Mouse (Mus musculus) adrenal gland, postnatal 25 days (tissue): ENCODE measurements around the gene Xpo4. TPM values are rescaled to one million over a fixed set of nuclear protein-coding genes. Genes with fewer than 3 reads are reported as not detected.

Experiments
- DNase-seq: peaks from one replicate; pipeline ENCODE4 v3.0.0; 2021; ENCODE audit warnings: mixed read lengths
- total RNA-seq: library from RNA; stranded (reverse); gene quantifications from 2 replicates; pipeline ENCODE4 v1.2.3, GENCODE M21; 2021

The Xpo4 gene
- total RNA-seq, 1 experiment from 2014 or later = 42.9 TPM

DNA sequence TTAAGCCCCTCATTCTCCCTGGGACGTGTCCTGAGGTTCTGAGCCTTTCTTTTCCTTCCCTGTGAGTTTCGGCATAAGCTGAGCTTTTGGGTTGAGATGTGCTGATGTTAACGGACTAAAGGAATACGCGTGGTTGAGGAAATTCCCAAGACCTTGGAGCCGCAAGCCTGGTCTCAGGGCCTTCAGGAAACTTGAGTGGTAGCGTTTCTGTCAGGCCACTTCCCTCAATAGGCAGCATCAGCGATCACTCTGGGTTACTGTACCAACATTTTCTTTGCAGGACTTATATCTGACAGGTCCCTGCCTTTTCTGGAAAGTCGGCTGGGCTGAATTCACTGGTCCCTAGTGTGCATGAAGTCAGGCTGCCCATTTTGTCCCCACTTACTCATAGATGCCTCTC, 128.4 kb downstream of the Xpo4 start:
- DNase-seq = no peak

DNA sequence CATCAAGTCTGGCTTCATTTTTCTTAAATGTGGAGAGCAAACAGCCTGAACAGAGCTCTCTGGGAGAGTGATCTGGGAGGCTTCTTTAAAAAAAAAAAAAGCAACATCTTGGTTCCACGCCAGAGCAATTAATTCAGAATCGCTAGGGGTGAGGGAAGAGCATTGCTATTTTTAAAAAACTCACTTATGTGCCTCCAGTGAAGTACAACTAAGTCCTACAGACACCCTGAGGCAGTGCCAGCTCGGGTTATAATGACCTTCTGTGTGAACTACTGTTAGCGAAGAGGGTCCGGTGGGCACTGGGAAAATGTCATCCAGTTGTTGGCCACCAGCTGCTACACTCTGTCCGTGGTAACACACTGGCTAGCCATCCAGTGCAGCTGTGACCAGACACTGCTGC, 129.6 kb downstream of the Xpo4 start:
- DNase-seq = no peak

DNA sequence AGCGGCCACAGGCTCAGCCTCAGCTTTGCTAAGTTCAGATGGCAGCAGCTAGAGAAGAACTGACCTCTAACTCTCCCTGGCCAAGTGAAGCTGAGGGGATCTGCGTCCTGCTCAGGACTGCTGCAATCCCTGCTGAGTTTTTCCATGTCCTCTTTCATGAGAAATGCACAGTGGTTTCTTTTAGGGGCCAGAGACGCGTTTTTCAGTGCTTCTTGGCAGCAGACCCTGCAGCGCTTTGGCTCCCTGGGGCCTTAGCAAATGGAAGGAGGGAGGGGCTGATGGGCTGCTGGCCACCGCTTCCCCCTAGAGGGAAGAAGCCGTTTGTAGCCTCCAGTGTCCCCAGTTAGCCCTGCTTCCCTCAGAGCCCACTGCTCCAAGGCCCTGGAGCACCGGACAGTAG, 130.3 kb downstream of the Xpo4 start:
- DNase-seq = peak; percentile 13

DNA sequence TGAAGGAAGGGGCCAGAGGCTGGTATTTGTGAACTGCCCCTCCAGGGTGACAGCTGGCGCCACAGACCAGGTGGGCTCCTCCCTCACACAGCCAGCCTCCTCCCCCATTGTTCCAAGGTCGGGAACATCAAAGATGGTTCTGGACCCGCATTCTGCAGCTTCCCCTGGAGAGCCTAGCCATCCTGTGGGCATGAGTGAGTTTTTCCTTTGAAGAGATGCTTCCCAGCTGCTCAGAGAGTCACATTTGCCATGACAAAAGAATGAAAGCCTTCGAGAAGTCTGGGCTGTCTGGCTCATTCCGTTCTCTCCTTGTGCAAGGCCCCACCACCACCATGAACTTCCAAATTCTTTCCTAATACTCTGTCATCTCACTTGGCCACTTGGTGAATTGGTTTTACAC, 130.9 kb downstream of the Xpo4 start:
- DNase-seq = no peak

DNA sequence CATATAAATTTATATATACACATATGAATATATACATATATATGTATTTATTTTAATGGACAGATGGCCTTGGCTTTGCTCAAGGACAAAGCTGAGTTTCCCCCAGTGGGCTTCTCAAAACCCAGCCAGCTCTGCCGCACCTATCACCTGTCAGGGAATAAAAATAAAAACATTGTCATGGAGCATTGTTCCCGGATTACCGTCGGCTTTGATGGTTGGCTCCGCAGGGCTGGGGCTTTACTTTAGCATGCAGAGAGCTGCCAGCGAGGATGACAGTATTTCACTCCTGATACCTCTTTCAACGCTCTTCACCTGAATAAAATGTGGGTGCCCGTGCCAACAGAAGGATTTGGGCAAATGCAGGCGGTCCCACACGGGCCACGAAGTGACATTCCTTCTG, 131.4 kb downstream of the Xpo4 start:
- DNase-seq = no peak

DNA sequence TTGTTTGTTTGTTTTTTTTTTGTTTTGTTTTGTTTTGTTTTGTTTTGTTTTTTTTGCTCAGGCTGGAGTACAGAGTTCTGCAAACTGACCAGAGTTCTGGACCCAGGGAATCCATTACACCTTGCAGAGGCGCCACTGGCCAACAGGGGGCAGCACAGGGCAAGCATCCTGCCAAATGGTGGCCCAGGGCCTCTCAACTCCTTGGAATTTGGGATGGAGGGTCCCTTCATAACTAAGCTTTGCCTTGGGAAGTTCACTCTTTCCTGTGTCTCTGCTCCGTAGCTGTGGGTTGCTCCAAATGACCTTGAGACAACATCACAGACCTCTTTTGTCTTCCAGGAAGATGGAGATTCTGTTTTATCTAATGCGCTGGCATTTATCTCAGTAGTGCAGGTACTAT, 132.0 kb downstream of the Xpo4 start:
- peak; percentile 70 for DNase-seq

DNA sequence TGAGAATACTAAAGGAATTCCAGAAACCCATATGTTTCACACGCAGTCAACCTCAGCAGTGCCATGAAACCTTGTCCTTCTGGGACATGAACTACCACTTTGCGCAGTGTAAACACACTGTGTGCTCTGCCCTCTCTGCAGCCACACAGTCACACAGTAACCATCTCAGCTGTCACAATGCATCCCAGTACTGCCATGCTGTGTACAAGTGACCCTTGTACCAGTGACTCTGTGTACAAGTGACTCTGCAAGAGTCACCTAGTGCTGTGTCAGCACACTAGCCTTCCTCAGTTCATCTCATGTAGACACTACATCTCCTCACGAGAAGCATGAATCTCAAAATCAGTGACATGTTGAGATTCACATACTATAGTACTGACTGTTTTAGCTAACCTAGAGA, 132.7 kb downstream of the Xpo4 start:
- DNase-seq = no peak

DNA sequence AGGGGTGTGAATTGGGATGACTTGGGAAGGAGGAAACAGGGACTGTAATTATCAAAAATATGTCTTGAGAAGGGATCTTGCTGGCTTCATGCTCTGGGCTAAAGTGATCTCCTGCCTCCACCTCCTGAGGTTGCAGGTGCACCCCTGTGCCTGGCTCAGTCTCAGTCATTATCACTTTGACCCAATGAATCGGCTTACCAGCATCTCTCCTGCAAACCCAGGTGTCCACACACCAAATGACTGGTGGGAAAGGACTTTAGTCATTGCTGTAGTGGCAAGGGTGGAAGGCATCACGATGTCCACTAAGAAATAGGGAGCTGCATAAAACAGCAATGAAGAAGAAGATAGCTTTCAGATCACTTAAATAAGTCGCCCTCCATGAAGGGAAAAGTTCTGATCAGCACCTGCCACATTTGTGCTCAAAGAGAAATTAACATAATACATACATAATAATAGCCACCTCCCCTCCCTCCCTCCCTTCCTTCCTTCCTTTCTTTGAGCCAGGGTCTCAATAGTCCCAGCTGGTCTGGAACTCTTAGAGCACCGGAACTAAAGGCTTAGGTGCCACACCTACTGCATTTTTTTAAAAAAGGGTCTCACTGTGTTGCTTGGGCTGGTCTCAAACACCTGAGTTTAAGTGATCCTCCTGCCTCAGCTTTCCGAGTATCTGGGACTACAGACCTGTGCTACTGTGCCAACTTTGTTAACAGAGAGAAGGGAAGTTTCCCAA, 135.3 kb downstream of the Xpo4 start:
- no peak for DNase-seq

DNA sequence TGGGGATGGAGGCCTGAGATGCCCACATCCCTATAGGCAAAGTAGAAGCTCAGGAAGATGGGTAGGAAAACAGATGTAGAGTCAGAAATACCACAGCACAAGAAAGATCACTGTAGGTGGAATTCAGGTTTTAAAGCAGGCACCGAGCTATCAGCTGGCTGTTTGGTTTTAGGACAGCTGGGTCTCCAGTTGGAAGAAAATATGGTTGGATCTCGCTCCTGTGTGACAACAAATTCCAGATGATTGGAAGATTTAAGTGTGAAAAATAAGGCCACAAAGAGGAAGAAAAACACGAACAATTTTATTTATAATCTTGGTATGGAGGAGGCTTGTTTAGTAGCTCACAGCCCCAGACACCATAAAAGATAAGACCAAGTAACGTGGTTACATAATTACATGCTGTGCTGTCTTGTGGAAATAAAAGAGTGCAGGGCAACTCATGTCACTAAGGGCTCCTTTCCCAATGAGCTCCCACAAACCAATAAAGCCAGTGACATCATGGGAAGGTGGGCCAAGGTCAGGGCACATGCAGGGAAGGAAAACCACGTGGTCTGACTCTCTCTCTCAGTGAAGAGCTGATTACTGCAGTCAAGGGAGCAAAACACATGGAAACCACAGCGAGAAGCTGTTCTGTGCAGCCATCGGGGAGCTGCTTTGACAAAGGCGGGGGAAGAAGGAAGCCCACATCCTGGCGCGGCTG, 136.0 kb downstream of the Xpo4 start:
- peak; percentile 59 for DNase-seq

DNA sequence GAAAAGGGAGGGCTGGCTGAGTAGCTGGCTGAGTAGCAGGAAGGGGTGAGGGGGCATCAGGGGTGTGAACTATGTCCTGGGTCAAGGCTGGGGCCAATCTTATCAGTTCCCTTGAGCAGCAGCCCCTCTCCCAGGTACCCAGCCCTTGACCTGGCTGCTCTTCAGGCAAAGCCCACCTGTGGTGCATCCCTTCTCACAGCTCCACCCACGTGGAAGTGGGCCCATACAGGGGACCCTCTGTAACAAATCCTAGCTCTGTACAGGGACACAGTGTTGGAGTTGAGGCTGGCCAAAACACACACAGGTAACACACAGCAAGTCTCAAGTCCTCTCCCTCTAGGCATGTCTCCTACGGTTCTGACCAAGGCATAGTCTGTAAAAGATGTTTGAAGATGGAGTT, 137.6 kb downstream of the Xpo4 start:
- no peak for DNase-seq

Other genes starting within 250 kb of the Xpo4 start
- gene Ift88, start 241.4 kb downstream of the Xpo4 start, total RNA-seq = 8.3 and 11.2 TPM in 2 replicates
- gene Il17d, start 140.7 kb downstream of the Xpo4 start, total RNA-seq = 1.9 and 3.7 TPM in 2 replicates
- 26.8 and 28.6 TPM in 2 replicates for gene Eef1akmt1, start 93.8 kb downstream of the Xpo4 start, total RNA-seq
- not detected in 2 replicates for gene Gm49361, start 80.7 kb upstream of the Xpo4 start, total RNA-seq
- 37.4 and 48.5 TPM in 2 replicates for gene Lats2, start 93.0 kb upstream of the Xpo4 start, total RNA-seq
- gene Sap18, start 132.8 kb upstream of the Xpo4 start, total RNA-seq = 49.0 and 52.1 TPM in 2 replicates
- gene Ska3, start 160.8 kb upstream of the Xpo4 start, total RNA-seq = 2.3 and 3.9 TPM in 2 replicates
- gene Mrpl57, start 160.8 kb upstream of the Xpo4 start, total RNA-seq = 107 and 131 TPM in 2 replicates
- gene Zdhhc20, start 224.8 kb upstream of the Xpo4 start, total RNA-seq = 40.1 and 57.4 TPM in 2 replicates